Mouse (Mus musculus) heart, embryonic 16.5 days (tissue): Measurements from ENCODE around the gene Abi3. TPM values are rescaled to one million over a fixed set of nuclear protein-coding genes. Genes with fewer than 3 reads are reported as not detected.
"Not testable (repeated sequence)": the region's sequence is repeated elsewhere in the genome, so short reads cannot be mapped to it uniquely, and the experiment has no call there.

Source experiments
- ATAC-seq: fragments of 200-750 bp; cut with Nextera tagmentation; replicated peaks from 2 replicates; pipeline ENCODE4 v1.8.0; 2017; ENCODE audit warnings: moderate number of reproducible peaks; ENCODE audit not compliant: insufficient read depth, low FRiP score; ENCODE audit errors: extremely low read depth
- H3K27ac ChIP-seq: fragments of 300-500 bp; sonication (generic); 2 replicates; pipeline ENCODE4 v1.5.1; 2014; ENCODE audit warnings: mild to moderate bottlenecking, low read length, control low read depth, moderate library complexity
- H3K27me3 ChIP-seq: fragments of 300-500 bp; sonication (generic); 2 replicates; pipeline ENCODE4 v1.6.1; 2014; ENCODE audit warnings: low read length, mixed read lengths; ENCODE audit not compliant: control insufficient read depth, insufficient read depth
- H3K36me3 ChIP-seq: fragments of 300-500 bp; sonication (generic); 2 replicates; pipeline ENCODE4 v1.6.1; 2014; ENCODE audit not compliant: control insufficient read depth, insufficient read depth
- H3K4me1 ChIP-seq: fragments of 300-500 bp; sonication (generic); 2 replicates; pipeline ENCODE4 v1.6.1; 2014; ENCODE audit warnings: low read length, mixed read lengths; ENCODE audit not compliant: control insufficient read depth, insufficient read depth
- H3K4me2 ChIP-seq: fragments of 300-500 bp; sonication (generic); 2 replicates; pipeline ENCODE4 v1.6.1; 2014; ENCODE audit warnings: low read depth, mild to moderate bottlenecking, control low read depth, low read length
- H3K4me3 ChIP-seq: fragments of 300-500 bp; sonication (generic); 2 replicates; pipeline ENCODE4 v1.5.1; 2014; ENCODE audit warnings: mild to moderate bottlenecking, control low read depth, low read length
- H3K9ac ChIP-seq: fragments of 300-500 bp; sonication (generic); 2 replicates; pipeline ENCODE4 v1.6.1; 2014; ENCODE audit warnings: low read length, control low read depth
- H3K9me3 ChIP-seq: fragments of 300-500 bp; sonication (generic); replicated peaks from 2 replicates; pipeline ENCODE4 v1.6.1; 2016; ENCODE audit warnings: low read length; ENCODE audit not compliant: control insufficient read depth
- WGBS: fragments of 180-500 bp; shearing (Covaris S2); extraction: QIAGEN DNeasy Blood & Tissue Kit; methylation state at CpG from one replicate; pipeline ENCODE4 v1.1.7; 2014; 5-methylcytosine and 5-hydroxymethylcytosine counted together
- polyA plus RNA-seq: library from polyadenylated mRNA; unstranded; fragments of >200 nt; fragmentation: Nextera tagmentation; extraction: Ambion mirVana; gene quantifications from 2 replicates; pipeline ENCODE4 v1.2.1, GENCODE M21; 2015

The Abi3 gene
- 19.6 and 28.0 TPM in 2 replicates for polyA plus RNA-seq

DNA sequence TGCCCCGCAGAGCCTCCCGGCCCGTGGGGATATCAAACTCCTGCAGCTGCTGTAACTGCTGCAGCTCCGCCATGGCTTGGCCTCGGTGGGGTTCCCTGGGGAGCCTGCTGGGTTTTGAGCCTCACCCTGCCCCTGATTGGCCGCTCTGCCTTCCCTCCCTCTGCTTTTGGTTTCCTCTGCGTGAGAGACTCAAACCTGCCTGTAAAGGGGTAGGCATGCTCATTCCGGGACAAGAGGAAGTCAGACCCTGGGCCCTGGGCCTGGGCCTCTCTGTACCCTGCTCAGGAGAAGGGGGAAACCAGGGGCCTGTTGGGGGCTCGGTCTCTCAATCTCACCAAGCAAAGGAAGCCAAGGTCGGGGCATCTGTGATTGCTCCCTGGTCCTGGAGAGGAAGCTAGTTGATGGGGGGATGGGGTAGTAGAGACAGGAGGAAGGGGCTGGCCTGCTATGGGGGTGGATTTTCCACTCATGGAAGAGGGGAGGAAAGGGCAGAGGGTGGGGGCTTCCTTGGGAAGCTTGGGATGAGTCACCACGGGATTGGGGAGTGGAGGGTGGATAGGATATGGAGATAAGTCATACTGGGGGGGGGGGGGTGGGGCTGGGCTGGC, at the start of gene Abi3:
Gene Abi3, minus strand, starts transcription at position 403 of the 608 bp plus-strand sequence.
- Histone ChIP-seq H3K4me1 (peaks cover 12% of the 10 kb centered on the region), H3K27ac (peak within 1 kb of the TSS; percentile 76), H3K4me2 (peak within 1 kb of the TSS; percentile 46), H3K9ac (peak within 1 kb of the TSS; percentile 71), H3K36me3 (no peaks in the 10 kb centered on the region), H3K9me3 (no peaks in the 10 kb centered on the region), H3K27me3 (no peaks in the 10 kb centered on the region), H3K4me3 (peak within 1 kb of the TSS; percentile 58)
- peak; percentile 87 for ATAC-seq
- 18% methylated on average over 11 of the region's 11 CpGs for WGBS

GRCm38 (mm10) chr11:95890462-95891051, 48.3 kb upstream of the Abi3 start:
- ATAC-seq: no peak
- Histone ChIP-seq H3K4me3 (no peak overlapping the region), H3K9me3 (peaks cover 11% of the 10 kb centered on the region), H3K27ac (no peak overlapping the region), H3K4me2 (no peak overlapping the region), H3K36me3 (no peaks in the 10 kb centered on the region), H3K9ac (no peak overlapping the region), H3K4me1 (no peaks in the 10 kb centered on the region), H3K27me3 (no peaks in the 10 kb centered on the region)
- 66% methylated on average over 2 of the region's 2 CpGs for WGBS

GRCm38 (mm10) chr11:95879861-95880260, 37.6 kb upstream of the Abi3 start:
- not testable (repeated sequence) for H3K36me3 ChIP-seq, H3K4me3 ChIP-seq, H3K27ac ChIP-seq, H3K27me3 ChIP-seq, ATAC-seq, H3K9me3 ChIP-seq, H3K4me1 ChIP-seq, H3K9ac ChIP-seq, H3K4me2 ChIP-seq
- WGBS: 79% methylated on average over 2 of the region's 2 CpGs

GRCm38 (mm10) chr11:95876296-95876695, 34.0 kb upstream of the Abi3 start:
- 22% methylated on average over 7 of the region's 7 CpGs for WGBS
- Histone ChIP-seq H3K4me2 (no peak overlapping the region), H3K27ac (no peak overlapping the region), H3K4me3 (no peak overlapping the region), H3K27me3 (no peaks in the 10 kb centered on the region), H3K9me3 (no peaks in the 10 kb centered on the region), H3K36me3 (no peaks in the 10 kb centered on the region), H3K4me1 (no peaks in the 10 kb centered on the region), H3K9ac (no peak overlapping the region)
- no peak for ATAC-seq

DNA sequence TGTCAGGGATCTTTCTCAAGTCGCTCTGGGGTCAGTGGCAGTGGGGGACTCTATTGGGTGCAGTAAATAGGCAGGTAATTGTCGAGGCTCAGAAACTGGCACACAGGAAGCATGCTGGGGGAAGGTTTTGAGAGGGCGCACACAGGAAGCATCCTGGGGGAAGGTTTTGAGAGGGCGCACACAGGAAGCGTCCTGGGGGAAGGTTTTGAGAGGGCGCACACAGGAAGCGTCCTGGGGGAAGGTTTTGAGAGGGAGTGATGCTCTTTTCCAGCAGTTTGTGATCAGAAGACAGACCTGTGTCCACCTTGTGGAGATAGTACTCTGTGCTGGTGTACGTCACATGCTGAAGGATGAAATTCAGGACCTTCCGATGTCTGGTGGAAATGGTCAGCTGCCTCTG, 33.5 kb upstream of the Abi3 start:
- Histone ChIP-seq H3K4me3 (no peak overlapping the region), H3K4me1 (no peaks in the 10 kb centered on the region), H3K4me2 (no peak overlapping the region), H3K9me3 (no peaks in the 10 kb centered on the region), H3K27me3 (no peaks in the 10 kb centered on the region), H3K36me3 (no peaks in the 10 kb centered on the region), H3K9ac (no peak overlapping the region), H3K27ac (no peak overlapping the region)
- ATAC-seq: no peak
- 31% methylated on average over 9 of the region's 9 CpGs for WGBS

DNA sequence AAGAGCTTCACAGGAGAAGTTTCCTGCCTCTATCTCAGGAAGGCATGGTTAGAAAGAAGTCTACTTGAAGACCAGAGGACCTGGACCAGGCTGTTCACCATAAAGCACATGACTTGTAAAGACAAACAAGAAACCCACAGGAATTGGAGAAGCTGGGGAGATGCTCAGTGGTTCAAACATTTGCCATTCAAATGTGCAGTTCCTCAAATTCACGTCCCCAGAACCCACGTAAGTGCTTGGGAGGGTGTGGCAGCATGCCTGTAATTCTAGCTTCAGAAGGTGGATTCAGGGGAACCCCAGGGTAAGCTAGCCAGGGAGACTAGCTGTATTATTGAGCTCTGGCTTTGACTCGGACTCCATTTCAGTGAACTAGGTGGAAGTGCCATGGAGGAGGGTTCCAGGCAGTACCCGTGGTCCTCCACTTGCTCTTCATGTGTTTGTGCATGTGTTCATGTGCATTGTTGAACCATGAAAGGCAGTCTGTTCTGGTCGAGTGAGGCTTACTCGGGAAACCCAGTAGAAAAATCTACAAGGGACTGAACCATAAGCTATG, 27.7 kb upstream of the Abi3 start:
- Histone ChIP-seq H3K9me3 (no peaks in the 10 kb centered on the region), H3K27me3 (no peaks in the 10 kb centered on the region), H3K4me2 (no peak overlapping the region), H3K36me3 (no peaks in the 10 kb centered on the region), H3K27ac (no peak overlapping the region), H3K4me1 (no peaks in the 10 kb centered on the region), H3K4me3 (no peak overlapping the region), H3K9ac (no peak overlapping the region)
- no peak for ATAC-seq
- 60% methylated on average over 6 of the region's 6 CpGs for WGBS

DNA sequence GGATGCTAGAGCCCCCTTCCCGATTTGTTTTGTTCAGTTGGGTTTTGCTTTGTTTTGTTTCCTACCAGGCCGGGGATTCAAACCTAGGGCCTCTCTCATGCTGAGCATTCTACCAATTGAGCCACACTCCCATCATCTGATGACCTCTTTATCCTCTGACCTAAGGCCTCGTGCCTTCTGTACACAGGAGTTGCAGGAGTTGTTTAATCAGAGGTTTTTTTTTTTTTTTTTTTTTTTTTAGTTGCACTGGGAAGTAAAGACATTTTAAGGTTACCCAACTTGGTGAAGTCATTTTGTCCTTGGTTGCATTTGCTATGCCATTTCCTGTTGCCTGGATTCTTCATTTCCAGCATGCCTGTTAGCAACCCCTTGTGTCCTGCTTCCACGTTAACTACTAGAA, 27.2 kb upstream of the Abi3 start:
- Histone ChIP-seq H3K4me2 (no peak overlapping the region), H3K27ac (no peak overlapping the region), H3K4me3 (no peak overlapping the region), H3K9me3 (no peaks in the 10 kb centered on the region), H3K36me3 (no peaks in the 10 kb centered on the region), H3K9ac (no peak overlapping the region), H3K4me1 (no peaks in the 10 kb centered on the region), H3K27me3 (no peaks in the 10 kb centered on the region)
- no peak for ATAC-seq
- 68% methylated on average over 4 of the region's 4 CpGs for WGBS

GRCm38 (mm10) chr11:95861397-95861796, 19.1 kb upstream of the Abi3 start:
- no peaks in the 10 kb centered on the region for H3K9me3 ChIP-seq
- H3K27me3 ChIP-seq: no peaks in the 10 kb centered on the region
- no peaks in the 10 kb centered on the region for H3K36me3 ChIP-seq
- no peak overlapping the region for H3K9ac ChIP-seq
- 82% methylated on average over 8 of the region's 8 CpGs for WGBS
- H3K4me2 ChIP-seq: no peak overlapping the region
- no peak overlapping the region for H3K27ac ChIP-seq
- no peak for ATAC-seq
- H3K4me3 ChIP-seq: no peak overlapping the region
- H3K4me1 ChIP-seq: peaks cover 8% of the 10 kb centered on the region; the same call in 1 of the 2 replicates

DNA sequence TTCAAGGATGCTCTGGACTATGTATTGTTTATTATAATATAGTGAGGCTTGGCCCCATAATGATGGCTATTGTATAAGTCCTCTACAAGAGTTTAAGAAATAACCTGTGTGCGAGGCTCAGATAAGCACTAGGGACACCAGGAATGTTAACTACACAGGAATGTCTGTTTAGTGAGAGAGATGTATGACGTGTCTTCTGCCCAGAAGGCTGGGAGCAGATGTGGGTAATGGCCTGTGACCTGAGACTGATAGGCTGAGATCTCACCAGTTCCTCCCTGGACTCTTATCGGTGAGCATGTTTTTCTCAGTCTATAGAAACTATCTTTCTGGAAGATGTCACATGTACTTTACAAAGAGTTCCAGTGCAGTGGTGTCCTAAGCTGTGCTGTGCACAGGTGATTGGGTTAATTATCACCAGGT, 17.8 kb upstream of the Abi3 start:
- Histone ChIP-seq H3K9ac (peak overlapping the region; percentile 82), H3K36me3 (no peaks in the 10 kb centered on the region), H3K9me3 (no peaks in the 10 kb centered on the region), H3K27me3 (no peaks in the 10 kb centered on the region), H3K4me1 (peaks cover 8% of the 10 kb centered on the region; the same call in 1 of the 2 replicates), H3K27ac (peak overlapping the region; percentile 97), H3K4me2 (peak overlapping the region; percentile 85), H3K4me3 (peak overlapping the region; percentile 88)
- ATAC-seq: no peak
- WGBS: 19% methylated on average over 3 of the region's 3 CpGs
